Mouse (Mus musculus): Measurements from ENCODE around the gene Arel1. TPM values are rescaled to one million over a fixed set of nuclear protein-coding genes. Genes with fewer than 3 reads are reported as not detected.

Arel1 gene
- total RNA-seq, 2 experiments from 2014 or later: 40.4 to 46.7 TPM

- intact Hi-C loops (cut with DNase I): no loop called here
- no peak for DNase-seq
Observed at GRCm38 (mm10) chr12:84910066-84910465, 60.6 kb downstream of the Arel1 start.

GRCm38 (mm10) chr12:84907627-84908480, 62.8 kb downstream of the Arel1 start:
- intact Hi-C loops (cut with DNase I): no loop called here
- DNase-seq: peak; percentile 56 to 62

- intact Hi-C loops (cut with DNase I): no loop called here
- DNase-seq: peak in 1 of 2 experiments; percentile 29
Observed at GRCm38 (mm10) chr12:84907024-84907626, 63.6 kb downstream of the Arel1 start.

GRCm38 (mm10) chr12:84904399-84904798, 66.3 kb downstream of the Arel1 start:
- no peak for DNase-seq
- intact Hi-C loops (cut with DNase I): no loop called here

GRCm38 (mm10) chr12:84900317-84900716, 70.4 kb downstream of the Arel1 start:
- intact Hi-C loops (cut with DNase I): no loop called here

GRCm38 (mm10) chr12:84897322-84897721, 73.4 kb downstream of the Arel1 start:
- intact Hi-C loops (cut with DNase I): no loop called here
- no peak for DNase-seq

More at GRCm38 (mm10) chr12:84900317-84900716, 70.4 kb downstream of the Arel1 start:
- DNase-seq: no peak

- intact Hi-C loops (cut with DNase I): no loop called here
- DNase-seq: no peak
Observed at GRCm38 (mm10) chr12:84896235-84896634, 74.5 kb downstream of the Arel1 start.

- peak in 1 of 2 experiments; percentile 18 for DNase-seq
- intact Hi-C loops (cut with DNase I): no loop called here
Observed at GRCm38 (mm10) chr12:84893648-84894628, 76.8 kb downstream of the Arel1 start.

GRCm38 (mm10) chr12:84890289-84890688, 80.4 kb downstream of the Arel1 start:
- no peak for DNase-seq
- intact Hi-C loops (cut with DNase I): no loop called here

GRCm38 (mm10) chr12:84885107-84885876, 85.4 kb downstream of the Arel1 start:
- peak; percentile 46 to 50 for DNase-seq
- intact Hi-C loops (cut with DNase I): no loop called here

- no peak for DNase-seq
Observed at GRCm38 (mm10) chr12:84884423-84885076, 86.2 kb downstream of the Arel1 start.

GRCm38 (mm10) chr12:84882796-84883195, 87.9 kb downstream of the Arel1 start:
- no peak for DNase-seq
- intact Hi-C loops (cut with DNase I): no loop called here

More at GRCm38 (mm10) chr12:84884423-84885076, 86.2 kb downstream of the Arel1 start:
- intact Hi-C loops (cut with DNase I): no loop called here

- no peak for DNase-seq
- intact Hi-C loops (cut with DNase I): no loop called here
Observed at GRCm38 (mm10) chr12:84880091-84880490, 90.6 kb downstream of the Arel1 start.

- intact Hi-C loops (cut with DNase I): loop anchor here (1.0 to 10.0 kb wide), 2 partner anchors 92 to 188 kb away; no protein-coding TSS in a partner anchor
Observed at GRCm38 (mm10) chr12:84876481-84877121, 94.1 kb downstream of the Arel1 start, which contains the start of gene Ltbp2. Ltbp2 (minus strand) TSS chr12:84876532.

GRCm38 (mm10) chr12:84875761-84876480, 94.8 kb downstream of the Arel1 start:
- DNase-seq: no peak
- intact Hi-C loops (cut with DNase I): loop anchor here (2.0 to 10.0 kb wide), 2 partner anchors 157 to 189 kb away; no protein-coding TSS in a partner anchor

More at GRCm38 (mm10) chr12:84876481-84877121, 94.1 kb downstream of the Arel1 start, which contains the start of gene Ltbp2:
- peak; percentile 71 to 81 for DNase-seq

- DNase-seq: no peak
- intact Hi-C loops (cut with DNase I): loop anchor here (5.0 to 10.0 kb wide), 2 partner anchors 104 to 191 kb away; no protein-coding TSS in a partner anchor
Observed at GRCm38 (mm10) chr12:84873434-84873833, 97.3 kb downstream of the Arel1 start.

- no peak for DNase-seq
- intact Hi-C loops (cut with DNase I): loop anchor here (5.0 to 10.0 kb wide), 2 partner anchors 105 to 192 kb away; no protein-coding TSS in a partner anchor
Observed at GRCm38 (mm10) chr12:84872310-84872709, 98.4 kb downstream of the Arel1 start.

Data from heart, postnatal 36 days (tissue).